Comparison of ENCODE assay signal across 8 mouse cellular contexts in the genomic region with DNA sequence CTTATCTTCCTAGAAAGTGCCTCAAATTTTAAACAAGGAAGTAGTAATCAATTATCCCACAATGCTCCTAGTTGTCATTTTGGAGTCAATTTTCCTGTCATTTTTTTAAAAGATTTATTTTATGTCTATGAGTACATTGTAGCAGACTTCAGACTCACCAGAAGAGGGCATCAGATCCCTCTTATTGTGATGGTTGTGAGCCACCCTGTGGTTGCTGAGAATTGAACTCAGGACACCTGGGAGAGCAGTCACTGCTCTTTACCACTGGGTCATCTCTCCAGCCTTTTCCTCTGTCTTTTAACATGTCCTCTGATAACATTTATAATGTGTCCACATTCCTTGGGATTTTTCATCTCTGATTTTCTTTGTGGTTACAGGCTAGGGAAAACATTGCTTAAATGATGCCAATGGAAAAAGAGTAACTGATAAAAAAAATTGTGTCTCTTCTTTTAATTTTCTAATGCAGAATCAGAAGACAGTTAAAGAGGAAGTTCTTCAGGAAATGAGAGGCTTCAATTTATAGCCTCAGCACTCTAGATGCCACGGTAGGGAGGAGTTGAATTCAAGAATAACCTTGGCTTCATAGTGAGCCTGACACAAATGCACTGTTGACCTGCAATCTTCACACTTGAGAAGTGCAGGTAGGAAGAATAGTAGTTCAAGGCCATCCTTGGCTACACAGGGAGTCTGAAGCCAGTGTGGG. TPM values are rescaled to one million over a fixed set of nuclear protein-coding genes. Genes with fewer than 3 reads are reported as not detected.
DNase-seq lines count a peak whose midpoint lies in the region; ATAC-seq lines count a peak whose summit lies in the region.

No protein-coding gene starts in this region.

- peaks cover 19% of the 10 kb centered on the region for H3K4me1 ChIP-seq in liver, embryonic 12.5 days

- peak overlapping the region; percentile 83 for H3K27ac ChIP-seq in liver, embryonic 12.5 days

- no peaks in the 10 kb centered on the region for H3K9me3 ChIP-seq in liver, embryonic 12.5 days (replicated peaks)

- 32% methylated on average over 1 of the region's 1 CpGs for WGBS in liver, embryonic 12.5 days (ENCODE audit: insufficient replicate concordance)

- H3K9ac ChIP-seq in liver, embryonic 12.5 days: peak overlapping the region; percentile 63

- no peaks in the 10 kb centered on the region for H3K27me3 ChIP-seq in liver, embryonic 12.5 days (replicated peaks)

- peak overlapping the region; percentile 93 for H3K4me2 ChIP-seq in liver, embryonic 12.5 days

- peaks cover 7% of the 10 kb centered on the region; the same call in 1 of the 2 replicates for H3K36me3 ChIP-seq in liver, embryonic 12.5 days

- peak; percentile 36 to 48 for DNase-seq in cerebellum, postnatal 14 days
- no peak for DNase-seq in cerebellum, adult 8-10 months
- peak; percentile 81 for DNase-seq in 3T3-L1 (ENCODE audit: low read depth, low spot score)
- DNase-seq in naive thymus-derived CD4-positive, alpha-beta T cell, adult 2 months (ENCODE audit: low read depth): peak; percentile 82
- DNase-seq in urinary bladder, postnatal 25 days (ENCODE audit: low spot score): no peak

- ATAC-seq in common myeloid progenitor, adult 5-6 weeks (replicated peaks; ENCODE audit: low read depth, poor library complexity, severe bottlenecking): peak; percentile 36
- peak; percentile 30; a peak in 3 of 4 replicates for ATAC-seq in hematopoietic stem cell, adult 5-6 weeks (replicated peaks in 1 of 2; ENCODE audit: insufficient read depth in 1 of 2, low FRiP score in 2 of 2, low TSS enrichment in 1 of 2, low read depth in 1 of 2, poor library complexity in 2 of 2, severe bottlenecking in 2 of 2)
- ATAC-seq in liver, embryonic 12.5 days: peak; percentile 50

- H3K4me3 ChIP-seq in liver, embryonic 12.5 days: peak overlapping the region; percentile 86

RNA-seq across cellular contexts. Expression of gene Fh1, which starts 0.7 kb away (rescaled TPM):
- 86.6 and 102 TPM in 2 replicates for total RNA-seq in common myeloid progenitor, adult 5-6 weeks (2017)
- total RNA-seq in hematopoietic stem cell, adult 5-6 weeks (2017): 56.8 and 71.8 TPM in 2 replicates
- 80.2 and 87.8 TPM in 2 replicates for polyA plus RNA-seq in liver, embryonic 12.5 days (2016; fragmentation: Nextera tagmentation; extraction: Ambion mirVana)

RNA-seq across cellular contexts. Expression of gene Kmo, which starts 6.0 kb away (rescaled TPM):
- 9.8 and 12.4 TPM in 2 replicates for total RNA-seq in common myeloid progenitor, adult 5-6 weeks (2017)
- total RNA-seq in hematopoietic stem cell, adult 5-6 weeks (2017): 2.3 and 4.4 TPM in 2 replicates
- 2.9 and 3.2 TPM in 2 replicates for polyA plus RNA-seq in liver, embryonic 12.5 days (2016; fragmentation: Nextera tagmentation; extraction: Ambion mirVana)

Comparison
In these comparisons a context has a peak if more than half of its experiments do, and no peak if none do; other contexts are left out.
1. DNase-seq: peak in cerebellum, postnatal 14 days (2 of 2), 3T3-L1 (single experiment) and naive thymus-derived CD4-positive, alpha-beta T cell, adult 2 months (single experiment); none in cerebellum, adult 8-10 months (single experiment) and urinary bladder, postnatal 25 days (single experiment).
2. Peak in every context shown above with its lines, with median percentiles within 50 percentile points of each other: ATAC-seq.